Mouse (Mus musculus): ENCODE measurements around the gene Mphosph10. TPM values are rescaled to one million over a fixed set of nuclear protein-coding genes. Genes with fewer than 3 reads are reported as not detected.

The Mphosph10 gene
- total RNA-seq, 2 experiments from 2014 or later = 20.4 to 20.7 TPM

DNA sequence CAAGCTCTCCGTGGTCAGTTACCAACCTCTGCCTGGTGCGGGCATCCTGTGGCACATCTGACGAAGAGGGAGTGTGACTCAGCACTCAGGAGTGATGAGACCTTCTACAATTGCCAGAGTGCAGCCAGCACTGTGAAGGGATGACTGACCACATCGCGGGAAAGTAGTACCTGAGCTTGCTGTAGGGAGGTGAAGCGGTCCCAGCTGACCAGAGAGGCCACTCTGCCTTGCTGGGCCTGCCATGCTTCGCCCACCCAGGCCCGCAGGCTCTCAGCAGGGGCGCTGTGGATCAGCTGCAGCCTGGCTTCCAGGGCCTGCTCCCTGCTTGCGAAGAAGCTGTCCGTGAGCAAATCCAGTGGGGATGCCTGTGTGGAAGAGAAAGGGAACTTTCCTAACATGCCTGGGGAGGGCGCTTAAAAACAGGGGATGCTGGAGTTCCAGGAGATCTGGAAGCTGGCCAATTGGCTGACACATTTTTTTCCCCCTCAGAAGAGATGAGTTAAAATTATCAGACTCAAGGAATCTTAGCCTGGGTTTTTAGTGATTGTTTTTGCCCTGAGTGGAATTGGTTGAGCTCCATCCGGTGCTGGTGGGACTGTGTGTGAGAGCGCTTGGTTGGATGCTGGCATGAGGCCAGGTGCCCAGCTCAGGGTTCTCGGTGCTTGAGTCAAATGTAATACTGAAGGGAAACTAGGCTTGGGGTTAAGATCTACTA lies 42.8 kb downstream of the Mphosph10 start:
- intact Hi-C loops (cut with DNase I) = no loop called here
- Histone ChIP-seq H3K27ac (peak overlapping the region; percentile 59; the same call in 1 of the 2 replicates), H3K4me3 (no peak overlapping the region)
- peak; percentile 43 to 49 for DNase-seq (ENCODE audit: extremely low spot score in 1 of 2, low spot score in 2 of 2)
- peak; percentile 27 for TF ChIP-seq CTCF (IDR thresholded peaks at IDR 0.05)

GRCm38 (mm10) chr7:64347813-64348212 lies 44.3 kb downstream of the Mphosph10 start:
- DNase-seq (ENCODE audit: extremely low spot score in 1 of 2, low spot score in 2 of 2) = no peak
- Histone ChIP-seq H3K27ac (no peak overlapping the region), H3K4me3 (no peak overlapping the region)
- no peak for TF ChIP-seq CTCF (IDR thresholded peaks at IDR 0.05)
- intact Hi-C loops (cut with DNase I) = no loop called here

DNA sequence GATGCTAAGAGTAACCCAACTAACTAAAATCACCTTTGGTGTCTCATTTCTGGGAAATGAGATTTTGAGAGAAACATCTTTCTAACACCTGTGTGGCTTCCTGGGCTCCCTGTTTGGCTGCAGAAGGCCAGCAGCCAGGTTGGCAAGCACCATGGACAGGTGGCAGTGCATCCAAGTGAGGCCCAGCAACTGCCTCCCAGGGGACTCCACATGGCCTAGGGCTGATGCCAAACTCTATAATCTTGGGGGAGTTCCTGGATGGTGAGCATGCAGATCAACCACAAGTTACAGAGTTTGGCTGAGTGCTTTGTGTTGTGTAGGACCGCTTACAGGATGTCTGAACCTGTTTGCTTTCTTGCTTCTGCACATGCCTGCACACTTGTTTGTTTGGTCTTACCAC lies 59.4 kb downstream of the Mphosph10 start:
- intact Hi-C loops (cut with DNase I) = no loop called here
- DNase-seq (ENCODE audit: extremely low spot score in 1 of 2, low spot score in 2 of 2) = no peak
- no peak for TF ChIP-seq CTCF (IDR thresholded peaks at IDR 0.05)
- Histone ChIP-seq H3K4me3 (no peak overlapping the region), H3K27ac (no peak overlapping the region)

GRCm38 (mm10) chr7:64331309-64331708 lies 60.8 kb downstream of the Mphosph10 start:
- no peak overlapping the region for H3K27ac ChIP-seq
- intact Hi-C loops (cut with DNase I) = no loop called here
- DNase-seq (ENCODE audit: extremely low spot score in 1 of 2, low spot score in 2 of 2) = no peak
- no peak overlapping the region for H3K4me3 ChIP-seq
- no peak for TF ChIP-seq CTCF (IDR thresholded peaks at IDR 0.05)

- no peak for TF ChIP-seq CTCF (IDR thresholded peaks at IDR 0.05)
- Histone ChIP-seq H3K4me3 (no peak overlapping the region), H3K27ac (no peak overlapping the region)
- no peak for DNase-seq (ENCODE audit: extremely low spot score in 1 of 2, low spot score in 2 of 2)
- intact Hi-C loops (cut with DNase I) = loop anchor here (1.0 to 5.0 kb wide), 4 partner anchors 100 to 575 kb away; partner anchors contain the start of gene Klf13
These were observed 64.6 kb downstream of the Mphosph10 start for GRCm38 (mm10) chr7:64327486-64327885.

GRCm38 (mm10) chr7:64326892-64327291 lies 65.2 kb downstream of the Mphosph10 start:
- TF ChIP-seq CTCF (IDR thresholded peaks at IDR 0.05) = peak; percentile 91

More at GRCm38 (mm10) chr7:64326892-64327291, 65.2 kb downstream of the Mphosph10 start:
- Histone ChIP-seq H3K4me3 (no peak overlapping the region), H3K27ac (no peak overlapping the region)
- DNase-seq (ENCODE audit: extremely low spot score in 1 of 2, low spot score in 2 of 2) = peak; percentile 75 to 86
- intact Hi-C loops (cut with DNase I) = loop anchor here (1.0 to 5.0 kb wide), 4 partner anchors 100 to 575 kb away; partner anchors contain the start of gene Klf13

Other genes with a start within 250 kb of the Mphosph10 start
- gene Trpm1, start 238.4 kb downstream of the Mphosph10 start, total RNA-seq (2021) = under 1 TPM; 0.61 TPM
- gene Mtmr10, start 104.6 kb downstream of the Mphosph10 start, total RNA-seq (2021) = 10 to 100 TPM; 16.2 to 17.7 TPM
- 10 to 100 TPM; 10.7 to 10.9 TPM for gene Fan1, start 18.2 kb downstream of the Mphosph10 start, total RNA-seq (2021)
- 10 to 100 TPM; 45.8 to 49.5 TPM for gene Mcee, start 339 bp upstream of the Mphosph10 start, total RNA-seq (2021)
- gene Apba2, start 109.4 kb upstream of the Mphosph10 start, total RNA-seq (2021) = 100 to 1,000 TPM; 261 to 283 TPM